Mouse (Mus musculus) forebrain, postnatal 0 days (tissue): ENCODE data around the gene Tssk1. TPM values are rescaled to one million over a fixed set of nuclear protein-coding genes. Genes with fewer than 3 reads are reported as not detected.
A peak's percentile ranks its signal among the peaks of the same experiment; 100 is the strongest.

Experiments
- ATAC-seq: fragments of 200-750 bp; cut with Nextera tagmentation; 2 replicates; pipeline ENCODE4 v1.8.0; 2017; ENCODE audit warnings: mild to moderate bottlenecking, moderate library complexity
- DNase-seq: peaks from one replicate; pipeline ENCODE4 v3.0.0-alpha.2; 2015
- H3K27ac ChIP-seq: fragments of 300-500 bp; sonication (generic); 2 replicates; pipeline ENCODE4 v1.5.1; 2014; ENCODE audit warnings: low read depth, mild to moderate bottlenecking, antibody characterized with exemption, low read length, moderate library complexity, mixed read lengths
- H3K27me3 ChIP-seq: fragments of 300-500 bp; sonication (generic); 2 replicates; pipeline ENCODE4 v1.6.1; 2014; ENCODE audit warnings: mild to moderate bottlenecking, low read length, mixed read lengths; ENCODE audit not compliant: insufficient read depth
- H3K36me3 ChIP-seq: fragments of 300-500 bp; sonication (generic); 2 replicates; pipeline ENCODE4 v1.6.1; 2014; ENCODE audit warnings: mild to moderate bottlenecking, moderate library complexity; ENCODE audit not compliant: insufficient read depth
- H3K4me1 ChIP-seq: fragments of 300-500 bp; sonication (generic); 2 replicates; pipeline ENCODE4 v1.6.1; 2014; ENCODE audit warnings: antibody characterized with exemption; ENCODE audit not compliant: insufficient read depth
- H3K4me2 ChIP-seq: fragments of 300-500 bp; sonication (generic); 2 replicates; pipeline ENCODE4 v1.6.1; 2014; ENCODE audit warnings: low read depth, mild to moderate bottlenecking, moderate library complexity
- H3K4me3 ChIP-seq: fragments of 300-500 bp; sonication (generic); 2 replicates; pipeline ENCODE4 v1.5.1; 2014; ENCODE audit warnings: low read depth, low read length, mixed read lengths
- H3K9ac ChIP-seq: fragments of 300-500 bp; sonication (generic); 2 replicates; pipeline ENCODE4 v1.6.1; 2014; ENCODE audit warnings: mild to moderate bottlenecking
- H3K9me3 ChIP-seq: fragments of 300-500 bp; sonication (generic); 2 replicates; pipeline ENCODE4 v1.6.1; 2016; ENCODE audit warnings: low read length
- CTCF ChIP-seq: sonication (generic); IDR thresholded peaks from 2 replicates; pipeline ENCODE4 v1.5.1; 2016; ENCODE audit warnings: antibody characterized with exemption, control low read depth, low read depth
- WGBS: fragments of 180-500 bp; shearing (Covaris S2); extraction: QIAGEN DNeasy Blood & Tissue Kit; methylation state at CpG from one replicate; pipeline ENCODE4 v1.1.7; 2014; 5-methylcytosine and 5-hydroxymethylcytosine counted together
- polyA plus RNA-seq: library from polyadenylated mRNA; unstranded; fragments of >200 nt; fragmentation: Nextera tagmentation; extraction: Ambion mirVana; gene quantifications from 2 replicates; pipeline ENCODE4 v1.2.1, GENCODE M21; 2015
- total RNA-seq: library from RNA; depleted of rRNA; stranded (reverse); fragments of >200 nt; gene quantifications from 2 replicates; pipeline ENCODE4 v1.2.3, GENCODE M21; 2014; rRNA removed

Gene Tssk1
- total RNA-seq (0.08 TPM in 1 of 2 replicates, not detected in the other), polyA plus RNA-seq (0.05 TPM in 1 of 2 replicates, not detected in the other)

- peaks cover 14% of the 10 kb centered on the region for H3K4me1 ChIP-seq
- DNase-seq (no peak), ATAC-seq (no peak)
- no peak for TF ChIP-seq CTCF
- no peak within 1 kb of the TSS for H3K4me3 ChIP-seq
- no peaks in the 10 kb centered on the region for H3K9me3 ChIP-seq
- no peak within 1 kb of the TSS for H3K9ac ChIP-seq
- no peak within 1 kb of the TSS for H3K27ac ChIP-seq
- H3K27me3 ChIP-seq, result no peaks in the 10 kb centered on the region
- H3K4me2 ChIP-seq, result no peak within 1 kb of the TSS
- H3K36me3 ChIP-seq, result peaks cover 11% of the 10 kb centered on the region; the same call in 1 of the 2 replicates
- 77% methylated on average over 2 of the region's 2 CpGs for WGBS
These were observed at the start of gene Tssk1 for GRCm38 (mm10) chr16:17893923-17894322. Gene Tssk1, plus strand, starts transcription at chr16:17894223.

- Histone ChIP-seq H3K36me3 (peaks cover 76% of the 10 kb centered on the region), H3K4me3 (no peak overlapping the region), H3K27me3 (no peaks in the 10 kb centered on the region), H3K27ac (no peak overlapping the region), H3K4me2 (no peak overlapping the region), H3K9ac (no peak overlapping the region), H3K4me1 (no peaks in the 10 kb centered on the region), H3K9me3 (no peaks in the 10 kb centered on the region)
- DNase-seq (no peak), ATAC-seq (peak; percentile 21; the same call in 1 of the 2 replicates)
- 91% methylated on average over 6 of the region's 6 CpGs for WGBS
- no peak for TF ChIP-seq CTCF
These were observed 45.6 kb upstream of the Tssk1 start for GRCm38 (mm10) chr16:17848431-17848830.

GRCm38 (mm10) chr16:17848928-17849327, 45.1 kb upstream of the Tssk1 start:
- Histone ChIP-seq H3K9ac (no peak overlapping the region), H3K9me3 (no peaks in the 10 kb centered on the region), H3K4me2 (no peak overlapping the region), H3K27me3 (no peaks in the 10 kb centered on the region), H3K4me3 (no peak overlapping the region), H3K4me1 (no peaks in the 10 kb centered on the region), H3K36me3 (peaks cover 74% of the 10 kb centered on the region), H3K27ac (no peak overlapping the region)
- DNase-seq, result peak; percentile 86
- TF ChIP-seq CTCF, result peak; percentile 88
- 26% methylated on average over 1 of the region's 1 CpGs for WGBS
- peak; percentile 83 for ATAC-seq

GRCm38 (mm10) chr16:17849486-17849885, 44.5 kb upstream of the Tssk1 start:
- Histone ChIP-seq H3K9me3 (no peaks in the 10 kb centered on the region), H3K27ac (no peak overlapping the region), H3K4me3 (no peak overlapping the region), H3K27me3 (no peaks in the 10 kb centered on the region), H3K4me2 (no peak overlapping the region), H3K4me1 (no peaks in the 10 kb centered on the region), H3K9ac (no peak overlapping the region), H3K36me3 (peaks cover 74% of the 10 kb centered on the region)
- ATAC-seq, result no peak
- DNase-seq, result no peak
- WGBS, result 94% methylated on average over 6 of the region's 6 CpGs
- TF ChIP-seq CTCF, result no peak

GRCm38 (mm10) chr16:17851331-17851730, 42.7 kb upstream of the Tssk1 start:
- Histone ChIP-seq H3K4me2 (no peak overlapping the region), H3K9ac (no peak overlapping the region), H3K9me3 (no peaks in the 10 kb centered on the region), H3K27me3 (no peaks in the 10 kb centered on the region), H3K27ac (no peak overlapping the region), H3K36me3 (peaks cover 69% of the 10 kb centered on the region), H3K4me3 (no peak overlapping the region), H3K4me1 (no peaks in the 10 kb centered on the region)
- TF ChIP-seq CTCF, result no peak
- 96% methylated on average over 5 of the region's 5 CpGs for WGBS
- ATAC-seq (no peak), DNase-seq (no peak)

GRCm38 (mm10) chr16:17851860-17852259, 42.2 kb upstream of the Tssk1 start:
- no peak for DNase-seq
- no peak overlapping the region for H3K27ac ChIP-seq

GRCm38 (mm10) chr16:17853263-17853662, 40.8 kb upstream of the Tssk1 start:
- peaks cover 74% of the 10 kb centered on the region for H3K36me3 ChIP-seq
- ATAC-seq, result no peak
- no peak overlapping the region for H3K27ac ChIP-seq
- DNase-seq, result no peak
- H3K4me3 ChIP-seq, result no peak overlapping the region
- no peaks in the 10 kb centered on the region for H3K4me1 ChIP-seq
- no peak for TF ChIP-seq CTCF
- no peaks in the 10 kb centered on the region for H3K27me3 ChIP-seq
- no peaks in the 10 kb centered on the region for H3K9me3 ChIP-seq
- 93% methylated on average over 2 of the region's 2 CpGs for WGBS
- no peak overlapping the region for H3K9ac ChIP-seq
- no peak overlapping the region for H3K4me2 ChIP-seq

More at GRCm38 (mm10) chr16:17851860-17852259, 42.2 kb upstream of the Tssk1 start:
- 95% methylated on average over 1 of the region's 1 CpGs for WGBS
- no peaks in the 10 kb centered on the region for H3K9me3 ChIP-seq
- ATAC-seq, result no peak
- H3K27me3 ChIP-seq, result no peaks in the 10 kb centered on the region
- no peak overlapping the region for H3K4me3 ChIP-seq
- H3K36me3 ChIP-seq, result peaks cover 69% of the 10 kb centered on the region
- H3K4me2 ChIP-seq, result no peak overlapping the region
- H3K9ac ChIP-seq, result no peak overlapping the region
- H3K4me1 ChIP-seq, result no peaks in the 10 kb centered on the region
- TF ChIP-seq CTCF, result no peak
